Mouse (Mus musculus) common myeloid progenitor, adult 5-6 weeks (primary cell): Measurements from ENCODE around the gene Dscaml1. TPM values are rescaled to one million over a fixed set of nuclear protein-coding genes. Genes with fewer than 3 reads are reported as not detected.
"Not testable (repeated sequence)": the region's sequence is repeated elsewhere in the genome, so short reads cannot be mapped to it uniquely, and the experiment has no call there.

Experiments used
- ATAC-seq: replicated peaks from 2 replicates; pipeline ENCODE4 v1.8.0; 2016; ENCODE audit warnings: low read depth, mild to moderate bottlenecking, moderate TSS enrichment, inconsistent platforms; ENCODE audit not compliant: poor library complexity, severe bottlenecking
- total RNA-seq: library from RNA; stranded (forward); fragments of 200-1000, 187-1606 nt; gene quantifications from 2 replicates; pipeline ENCODE4 v1.2.3, GENCODE M21; 2017

The Dscaml1 gene
- total RNA-seq, 1 experiment from 2014 or later: not detected

DNA sequence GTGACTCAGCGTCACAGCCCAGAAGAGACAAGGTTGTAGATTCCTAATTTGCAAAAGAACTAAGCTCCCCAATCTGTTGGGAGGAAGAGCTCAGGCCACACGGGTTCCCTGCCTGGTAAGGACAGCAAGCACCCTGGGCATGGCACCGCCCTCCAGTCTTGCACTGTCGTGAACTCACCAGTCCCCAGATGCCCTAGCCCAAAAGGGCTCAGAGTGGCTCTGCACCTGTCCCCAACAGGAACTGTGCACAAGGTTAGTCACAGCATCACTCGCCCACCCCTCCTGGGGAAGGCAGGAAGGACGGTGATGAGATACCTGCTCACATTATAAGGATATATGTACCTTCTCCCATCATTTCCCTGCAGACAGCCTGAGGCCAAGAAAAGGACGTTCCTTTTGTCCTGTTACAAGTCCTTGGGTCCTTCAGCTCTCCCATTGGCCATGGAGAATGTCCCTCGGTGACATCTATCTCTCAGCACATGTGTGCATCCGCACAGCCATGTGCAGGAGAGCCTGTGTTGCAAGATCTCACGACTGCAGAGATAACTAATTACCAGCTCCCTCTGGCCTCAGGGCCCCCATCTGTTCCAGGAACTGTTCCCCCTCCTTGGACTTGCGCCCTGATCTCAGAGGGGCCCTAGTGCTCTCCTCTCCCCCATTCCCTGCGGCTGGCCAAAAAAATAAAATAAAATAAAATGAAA lies 312.7 kb downstream of the Dscaml1 start:
- no peak for ATAC-seq

DNA sequence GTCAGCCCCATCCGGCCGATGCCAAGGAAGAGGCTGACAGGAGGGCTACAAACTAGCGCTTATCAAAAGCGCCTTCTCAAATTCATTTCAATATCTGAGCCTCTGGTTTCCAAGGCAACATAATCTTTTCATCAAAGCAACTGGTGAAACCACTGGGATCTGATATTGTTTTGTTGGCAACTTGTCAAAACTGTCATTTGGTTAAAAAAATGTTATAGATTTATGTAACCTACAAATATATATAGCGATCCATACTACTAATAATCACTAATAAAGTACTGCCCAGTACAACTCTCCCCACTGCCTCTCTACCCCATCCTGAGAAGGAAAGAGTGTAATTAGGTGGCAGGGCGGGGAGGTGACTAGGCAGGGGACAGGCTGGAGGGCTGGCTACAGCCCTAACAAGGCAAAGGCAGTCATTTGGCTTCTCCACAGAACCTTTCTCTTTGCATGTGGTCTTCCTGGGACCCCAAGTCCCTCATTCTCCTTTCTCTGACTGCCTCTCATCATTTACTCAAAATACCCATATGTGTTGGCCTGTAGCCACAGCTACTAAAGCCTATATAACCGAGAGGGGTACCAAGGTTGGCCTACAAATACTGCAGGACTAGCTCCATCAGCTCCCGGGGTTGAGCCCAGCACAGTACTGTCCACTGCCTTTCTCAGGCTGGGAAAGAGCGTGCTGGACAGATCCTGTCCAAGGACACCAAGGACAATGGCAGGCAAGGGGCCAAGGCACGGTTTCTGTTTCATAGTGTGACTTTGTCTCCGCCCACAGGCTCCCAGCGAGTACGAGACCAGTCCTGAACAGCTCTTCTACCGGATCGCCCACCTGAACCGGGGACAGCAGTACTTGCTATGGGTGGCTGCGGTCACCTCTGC lies 313.5 kb downstream of the Dscaml1 start:
- no peak for ATAC-seq

DNA sequence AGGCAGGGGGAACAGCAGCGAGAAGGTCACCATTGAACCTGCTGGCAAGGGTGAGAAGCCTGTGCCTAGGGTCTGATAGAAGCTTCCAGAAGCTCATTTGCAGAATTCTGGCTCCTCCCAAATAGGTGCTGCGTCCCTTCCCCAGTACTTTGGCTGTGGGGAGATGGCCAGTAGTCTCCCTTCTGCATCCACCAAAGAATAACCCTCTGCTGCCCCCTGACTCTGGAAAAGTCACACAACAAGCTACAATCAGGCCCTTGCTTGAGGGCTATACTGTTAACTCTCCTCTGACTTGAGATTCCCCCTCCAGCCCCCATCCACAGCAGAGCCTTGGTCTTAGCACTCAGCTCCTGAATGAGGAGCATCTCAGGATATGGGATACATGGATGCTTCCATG lies 314.2 kb downstream of the Dscaml1 start:
- ATAC-seq: 0 out of 2 replicates have a peak, but pooled peaks have one; percentile 50

DNA sequence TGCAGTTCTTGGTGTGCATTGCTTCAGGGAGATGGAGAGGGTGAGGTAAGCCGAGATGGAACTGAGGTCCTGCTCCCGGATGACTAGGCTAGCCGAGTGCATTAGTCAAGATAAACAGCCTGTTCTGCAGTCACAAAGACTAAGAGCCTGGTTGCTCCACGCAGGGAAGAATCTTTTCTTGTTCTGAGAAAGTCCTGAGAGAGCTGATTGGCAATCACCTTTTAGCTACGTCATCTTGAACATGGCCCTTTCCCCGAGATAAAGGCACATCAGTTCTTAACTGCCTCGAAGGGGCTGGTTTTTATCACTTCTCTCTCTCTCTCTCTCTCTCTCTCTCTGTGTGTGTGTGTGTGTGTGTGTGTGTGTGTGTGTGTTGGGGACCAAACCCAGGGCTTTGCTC lies 319.0 kb downstream of the Dscaml1 start:
- peak; percentile 25; the same call in 1 of the 2 replicates for ATAC-seq

DNA sequence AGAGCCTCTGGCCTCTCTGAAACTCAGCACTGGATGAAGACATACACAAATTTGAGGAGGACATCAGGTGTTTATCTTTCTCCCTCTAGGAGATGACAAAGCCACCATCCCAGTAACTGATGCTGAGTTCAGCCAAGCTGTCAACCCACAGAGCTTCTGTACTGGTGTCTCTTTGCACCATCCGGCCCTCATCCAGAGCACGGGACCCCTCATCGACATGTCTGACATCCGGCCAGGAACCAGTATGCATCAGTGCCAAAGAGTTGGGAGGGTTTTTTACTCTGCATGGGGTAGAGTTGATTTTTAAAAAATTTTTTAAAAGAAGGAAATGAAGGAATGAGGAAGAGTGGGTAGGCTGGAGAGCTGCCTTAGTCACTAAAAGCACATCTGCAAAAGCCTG lies 323.5 kb downstream of the Dscaml1 start:
- ATAC-seq: no peak

DNA sequence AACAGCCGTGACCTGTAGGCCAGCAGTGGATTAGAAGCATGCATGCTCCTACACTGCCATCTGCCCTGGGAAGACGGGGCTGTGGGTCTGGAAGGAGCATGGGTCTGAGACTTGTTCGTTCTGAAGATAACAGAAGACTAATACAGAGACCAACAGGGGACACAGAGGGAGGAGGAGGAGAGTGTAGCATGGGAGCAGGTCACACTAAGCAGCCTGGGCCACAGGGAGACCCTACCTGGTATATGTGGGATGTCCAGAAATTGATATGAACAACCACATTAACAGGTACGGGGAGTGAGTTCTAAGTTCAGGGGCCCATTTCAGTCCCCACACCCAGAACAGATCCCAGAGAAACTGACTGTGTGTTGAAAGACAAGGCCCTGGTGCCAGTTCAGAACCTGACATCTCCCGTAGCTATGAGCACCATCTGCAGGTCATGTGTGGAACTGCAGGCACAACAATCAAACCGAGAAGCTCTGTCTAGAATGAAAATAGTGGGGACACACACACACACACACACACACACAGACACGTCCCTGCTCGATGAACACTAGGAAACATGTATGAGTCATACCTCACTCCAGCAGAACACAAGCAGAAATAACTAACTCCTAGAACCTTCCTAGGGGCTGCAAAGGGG lies 328.1 kb downstream of the Dscaml1 start:
- ATAC-seq: peak; percentile 54; the same call in 1 of the 2 replicates

DNA sequence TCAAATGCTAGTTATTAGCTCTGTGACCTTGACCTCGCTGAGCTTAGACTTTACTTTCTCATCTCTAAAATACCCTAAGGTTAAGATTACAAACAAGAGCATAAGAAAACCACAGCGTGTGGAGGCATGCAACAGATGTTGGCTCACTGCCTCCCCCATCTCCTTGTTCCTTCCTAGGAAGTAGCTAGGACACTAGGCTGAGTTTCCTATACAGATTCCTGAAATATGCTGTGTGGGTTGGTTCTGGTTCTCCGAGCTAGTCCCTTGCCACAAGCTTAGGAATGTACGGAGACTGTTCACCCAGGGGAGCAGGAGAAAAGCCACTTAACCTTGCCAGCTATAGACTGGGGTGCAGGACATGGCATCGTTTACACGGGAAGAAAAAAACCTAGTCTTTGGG lies 339.8 kb downstream of the Dscaml1 start:
- ATAC-seq: no peak

DNA sequence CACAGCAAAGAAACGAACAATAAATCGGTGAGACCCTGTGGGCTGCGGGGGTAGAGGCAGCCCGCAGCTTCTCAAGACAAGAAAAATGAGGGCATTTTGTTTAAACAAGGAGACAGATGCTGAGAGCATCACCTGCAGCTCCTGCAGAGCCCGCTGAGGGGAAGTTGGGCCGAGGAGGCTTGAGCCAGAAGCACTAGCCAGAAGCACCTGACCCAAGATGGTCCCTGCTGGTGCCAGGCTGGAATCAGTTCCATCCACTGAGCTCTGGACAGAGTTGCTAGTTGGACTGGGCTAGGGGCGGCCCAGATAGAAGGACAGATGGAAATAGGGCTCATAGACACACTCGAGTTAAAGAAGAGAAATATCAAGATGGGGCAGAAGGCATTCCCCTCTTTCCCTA lies 340.7 kb downstream of the Dscaml1 start:
- ATAC-seq: no peak

DNA sequence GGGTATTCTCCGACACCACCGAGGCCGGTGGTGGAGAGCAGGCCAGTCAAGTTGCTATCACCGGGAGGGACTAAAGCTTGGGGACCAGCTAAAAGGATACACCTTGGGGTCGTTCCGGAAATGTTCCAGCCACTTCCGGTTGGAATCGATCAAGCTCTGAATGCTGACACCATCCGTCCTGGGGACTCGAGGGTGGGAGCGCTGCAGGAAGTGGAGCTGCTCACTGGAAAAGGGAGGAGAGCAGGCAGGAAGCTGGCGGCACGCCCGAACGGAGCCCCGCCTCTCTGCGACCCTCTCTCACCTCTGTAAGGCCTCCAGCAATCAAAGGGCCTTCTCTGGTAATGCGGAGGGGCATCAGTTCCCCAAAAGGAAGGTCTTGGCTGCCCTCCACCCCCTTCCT lies 342.0 kb downstream of the Dscaml1 start:
- ATAC-seq: no peak

DNA sequence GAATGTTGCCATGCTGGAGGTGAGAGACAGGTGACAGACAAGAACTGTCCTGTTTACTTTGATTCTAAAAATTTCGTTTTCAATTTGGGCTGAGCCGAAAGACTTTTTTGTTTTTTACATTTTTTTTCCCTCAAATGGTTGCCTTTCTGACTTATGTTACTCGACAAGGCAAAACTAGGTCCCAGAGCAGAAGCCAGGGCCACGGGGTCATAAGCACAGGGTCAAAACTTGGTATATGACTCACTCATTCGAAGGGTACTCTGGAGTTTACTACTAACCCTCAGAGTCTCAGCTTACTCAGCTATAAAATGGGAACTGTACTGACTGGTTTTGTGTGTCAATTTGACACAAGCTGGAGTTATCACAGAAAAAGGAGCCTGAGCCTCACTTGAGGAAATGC lies 343.2 kb downstream of the Dscaml1 start:
- ATAC-seq: no peak

DNA sequence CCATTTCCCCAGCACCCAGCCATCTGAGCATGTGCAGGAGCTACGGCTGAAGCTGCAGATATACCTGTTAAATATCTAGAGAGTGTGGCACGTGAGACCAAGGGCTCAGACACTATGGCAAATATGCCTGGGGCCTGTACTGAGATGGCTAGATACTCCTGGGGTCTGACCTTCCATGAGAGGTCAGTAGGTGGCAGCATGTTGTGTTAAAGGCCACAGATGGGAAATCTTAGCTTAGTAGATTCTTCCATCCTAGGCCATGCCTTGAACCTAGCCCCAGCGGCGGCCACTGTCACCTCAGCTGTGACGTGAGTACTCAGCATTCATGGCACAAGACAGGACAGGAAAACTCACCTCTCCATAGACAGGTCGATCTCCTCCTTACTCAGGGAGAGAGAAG lies 347.7 kb downstream of the Dscaml1 start:
- ATAC-seq: peak; percentile 76

DNA sequence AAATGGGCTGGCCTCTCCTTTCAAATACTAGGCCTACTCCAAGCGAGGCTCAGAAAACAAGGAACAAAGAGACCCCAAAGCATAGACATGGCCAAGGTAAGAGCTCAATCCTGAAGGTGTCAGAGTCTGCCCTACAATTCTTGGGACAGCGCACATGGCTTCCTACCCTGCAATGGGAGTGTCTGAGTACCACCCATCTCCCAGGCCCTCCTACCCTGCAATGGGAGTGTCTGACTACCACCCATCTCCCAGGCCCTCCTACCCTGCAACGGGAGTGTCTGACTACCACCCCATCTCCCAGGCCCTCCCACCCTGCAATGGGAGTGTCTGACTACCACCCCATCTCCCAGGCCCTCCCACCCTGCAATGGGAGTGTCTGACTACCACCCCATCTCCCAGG lies 349.7 kb downstream of the Dscaml1 start:
- ATAC-seq: not testable (repeated sequence)

DNA sequence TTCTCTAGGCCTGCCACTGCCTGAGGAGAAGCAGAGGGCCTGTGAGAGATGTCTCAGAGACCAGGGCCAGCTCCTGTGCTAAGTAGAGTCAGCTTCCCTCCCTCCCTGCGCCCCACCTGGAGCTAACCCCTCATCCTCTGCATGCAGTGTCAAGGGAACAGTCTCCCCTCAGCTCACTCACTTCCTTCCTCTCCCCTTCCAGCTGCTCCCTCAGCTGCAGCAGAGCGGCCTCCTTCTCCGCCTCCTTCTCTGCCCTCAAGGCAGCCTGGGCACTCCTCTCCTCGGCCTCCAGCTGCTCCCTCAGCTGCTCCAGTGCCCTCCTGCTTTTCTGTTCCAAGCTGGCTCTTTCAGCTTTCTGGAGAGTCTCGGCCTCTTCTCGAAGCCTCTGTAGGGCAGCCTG lies 352.8 kb downstream of the Dscaml1 start:
- ATAC-seq: peak; percentile 25; the same call in 1 of the 2 replicates

DNA sequence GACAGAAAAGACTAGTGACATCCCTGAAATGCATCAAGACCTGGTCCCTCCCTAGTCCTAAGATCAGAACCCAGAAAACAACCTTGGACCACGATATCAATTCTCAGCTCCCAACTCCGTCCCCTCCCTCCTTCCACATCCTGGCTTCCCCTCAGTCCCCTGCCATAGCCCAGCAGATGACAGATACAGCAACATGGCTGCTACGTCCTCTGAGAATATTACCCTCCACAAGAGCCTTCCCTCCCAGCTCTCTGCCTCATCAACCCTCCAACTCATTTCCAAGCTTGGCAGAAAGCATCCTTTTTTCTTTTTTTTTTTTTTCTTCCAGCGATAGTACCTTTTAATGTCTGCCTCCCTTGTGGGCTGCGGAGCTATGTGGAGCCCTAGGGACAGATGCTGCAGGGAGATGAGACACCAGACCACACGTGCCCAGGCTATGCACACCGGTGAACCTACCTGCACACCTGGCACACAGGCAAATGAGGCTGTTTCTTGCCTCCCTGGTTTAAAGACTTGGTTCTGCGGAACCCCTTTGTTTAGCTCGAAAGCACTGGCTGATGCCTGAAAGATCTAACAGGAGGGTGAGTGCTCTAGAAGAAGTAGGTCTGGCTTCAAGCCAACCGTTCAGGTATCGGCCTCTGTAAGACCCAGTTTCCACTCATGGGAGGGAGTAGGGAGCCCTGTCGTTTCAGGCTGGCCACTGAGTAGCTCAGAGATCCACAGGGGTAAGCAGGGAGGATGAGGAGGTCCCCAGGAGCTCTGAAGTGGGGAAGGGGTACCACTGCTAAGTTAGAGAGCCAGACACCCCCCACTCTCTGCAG lies 357.0 kb downstream of the Dscaml1 start:
- ATAC-seq: no peak

DNA sequence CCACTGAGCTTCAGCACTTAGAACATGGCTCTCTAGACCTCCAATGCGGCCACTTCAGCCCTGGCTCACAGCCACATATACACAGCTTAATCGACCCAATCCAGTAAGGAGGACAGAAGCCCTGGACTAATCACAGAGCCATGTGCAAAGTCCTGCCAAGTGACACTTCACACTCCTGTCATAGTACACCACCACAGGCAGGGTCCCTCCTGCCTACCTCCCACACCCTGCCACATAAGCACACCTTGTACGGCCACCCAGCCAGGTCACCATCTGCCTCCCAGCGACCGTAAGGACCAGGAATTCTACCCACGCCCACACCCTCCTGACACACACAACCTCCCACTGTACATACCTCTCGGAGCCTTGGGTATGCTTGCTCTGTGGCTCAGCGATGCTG lies 360.6 kb downstream of the Dscaml1 start:
- 0 out of 2 replicates have a peak, but pooled peaks have one; percentile 1 for ATAC-seq

DNA sequence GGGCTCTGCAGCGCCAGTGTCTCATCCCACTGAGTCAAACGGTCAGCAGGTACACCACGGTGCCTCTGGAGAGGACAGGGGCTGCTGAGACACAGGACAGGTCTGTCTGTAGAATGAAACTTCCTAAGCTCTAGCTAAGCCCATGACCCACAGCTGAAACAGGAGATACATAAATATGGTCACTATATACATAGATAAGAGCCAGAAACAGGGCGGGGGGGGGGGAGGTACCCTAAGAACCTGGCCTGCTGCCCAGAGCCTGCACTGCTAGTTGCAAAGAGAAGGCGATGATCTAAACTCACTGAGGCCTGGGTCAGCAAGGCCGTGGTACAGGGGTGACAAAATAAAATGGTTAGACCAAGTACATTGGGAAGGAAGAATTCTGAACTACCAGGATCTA lies 361.1 kb downstream of the Dscaml1 start:
- ATAC-seq: 0 out of 2 replicates have a peak, but pooled peaks have one; percentile 18

DNA sequence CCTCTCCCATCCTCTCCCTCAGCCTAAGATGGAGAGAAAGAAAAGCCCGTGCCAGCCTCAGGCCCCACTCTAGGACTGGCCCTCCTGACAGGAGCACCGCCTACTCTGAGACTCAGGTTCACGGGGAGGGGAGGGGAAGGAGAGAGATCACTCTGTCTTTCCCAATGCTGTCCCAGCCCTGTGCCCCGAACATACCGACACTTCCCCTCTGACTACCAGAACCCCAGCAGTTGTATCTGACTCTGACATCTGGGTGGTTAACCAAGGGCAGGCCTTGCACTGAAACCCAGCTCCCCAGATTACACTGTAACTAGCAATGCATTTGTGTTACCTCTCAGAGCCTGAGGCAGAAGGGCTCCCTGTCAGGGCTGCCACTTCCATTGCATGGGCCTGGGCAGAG lies 362.0 kb downstream of the Dscaml1 start:
- ATAC-seq: peak; percentile 92

DNA sequence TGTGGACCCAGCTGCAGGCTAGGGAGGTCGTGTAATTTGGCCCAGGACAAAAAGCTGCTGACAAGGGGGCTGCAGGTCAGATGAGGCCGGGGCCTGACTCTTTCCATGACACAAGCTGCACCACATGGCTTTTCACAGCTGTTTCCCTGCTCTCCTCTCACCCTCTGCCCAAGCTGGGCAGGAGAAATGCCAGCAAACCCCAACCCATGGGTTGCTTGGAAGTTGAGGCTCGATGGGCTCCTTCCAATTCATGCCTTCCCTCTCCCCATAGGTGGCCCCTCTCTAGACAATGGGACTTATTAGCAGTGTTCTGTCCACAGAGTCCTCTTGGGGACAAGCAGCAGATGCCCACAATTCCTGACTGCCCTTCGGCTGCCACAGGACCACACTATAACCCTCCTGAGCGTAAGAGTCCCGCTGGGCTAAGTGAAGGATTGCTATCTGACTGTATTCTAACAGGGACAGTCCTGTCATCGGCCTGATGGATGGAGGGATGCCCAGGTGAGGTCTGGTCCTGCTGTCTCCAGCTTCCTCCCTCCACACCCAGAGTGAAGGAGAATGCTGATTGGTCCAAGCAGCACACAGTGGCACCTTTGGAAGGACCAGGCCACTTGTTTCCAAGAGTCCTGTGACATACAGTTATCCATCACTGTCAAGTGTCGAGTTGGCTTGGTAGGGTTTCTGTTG lies 365.2 kb downstream of the Dscaml1 start:
- ATAC-seq: no peak

DNA sequence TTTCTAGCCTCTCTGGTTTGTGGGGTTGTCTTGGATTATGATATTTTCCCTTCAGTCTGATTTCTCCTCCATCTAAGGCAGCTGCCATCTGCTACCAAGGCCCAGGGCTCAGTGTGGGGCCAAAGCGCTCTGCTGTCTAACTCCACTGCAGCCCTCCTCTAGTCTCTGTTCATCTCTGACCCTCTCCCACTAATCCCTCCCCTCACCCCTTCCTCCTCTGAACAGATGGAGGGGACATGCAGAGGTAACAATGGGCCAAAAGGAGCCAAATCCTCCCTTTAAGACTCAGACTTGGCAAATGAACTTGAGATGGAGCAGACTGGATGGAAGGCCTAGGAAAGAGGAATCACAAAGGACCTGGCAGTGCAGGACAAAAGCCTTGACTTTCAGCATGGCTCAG lies 365.8 kb downstream of the Dscaml1 start:
- no peak for ATAC-seq
